Comparison of ENCODE assay signal across 25 mouse cellular contexts in genomic region chr9:80460420-80460819, GRCm38 (mm10). TPM values are rescaled to one million over a fixed set of nuclear protein-coding genes. Genes with fewer than 3 reads are reported as not detected.
DNase-seq lines count a peak whose midpoint lies in the region; TF ChIP-seq lines count a peak whose summit lies in the region.
"Had no signal": no experiment of that assay in that cellular context is flagged by ENCODE, and none has a peak within 500 bp of the region (broad histone marks: within the 10 kb centered on the region; RNA-seq: fewer than 3 reads in every experiment).

No protein-coding gene starts in this region.

- no peak for DNase-seq in thymus, adult 2 months
- no peak for DNase-seq in thymus, postnatal 10 days (ENCODE audit: low spot score in 2 of 2)
- DNase-seq in A20 (ENCODE audit: low read depth, low spot score), result peak; percentile 7
- DNase-seq in thymus, postnatal 25 days, result peak; percentile 2
- DNase-seq in adrenal gland, adult 8-10 months, result no peak
- no peak for DNase-seq in heart, adult 9 months (ENCODE audit: low spot score in 2 of 2)
- no peak for DNase-seq in heart, postnatal 4 days
- DNase-seq: adrenal gland, postnatal 10 days; adrenal gland, postnatal 25 days; cerebellum, adult 11-12 months; cerebellum, adult 8-10 months; cerebellum, adult 9-11 months; cerebellum, postnatal 25 days; forebrain, postnatal 0 days had no signal

- no peaks in the 10 kb centered on the region for H3K36me3 ChIP-seq in thymus, adult 2 months (ENCODE audit: control insufficient read depth, insufficient read depth, low read length)
- H3K36me3 ChIP-seq in myocyte (ENCODE audit: control insufficient read depth, insufficient read depth), result no peaks in the 10 kb centered on the region
- H3K36me3 ChIP-seq: embryonic facial prominence, embryonic 10.5 days; embryonic facial prominence, embryonic 12.5 days; forebrain, embryonic 15.5 days; G1E had no signal

- no peaks in the 10 kb centered on the region for H3K79me2 ChIP-seq in myocyte (ENCODE audit: control insufficient read depth, insufficient read depth)

- H3K4me1 ChIP-seq in thymus, adult 2 months (replicated peaks; ENCODE audit: control insufficient read depth, insufficient read depth, low read length), result peaks cover 12% of the 10 kb centered on the region
- H3K4me1 ChIP-seq: embryonic facial prominence, embryonic 10.5 days; embryonic facial prominence, embryonic 12.5 days; forebrain, embryonic 13.5 days; forebrain, embryonic 15.5 days had no signal

- H3ac ChIP-seq in myocyte (ENCODE audit: control insufficient read depth, insufficient read length), result no peak overlapping the region

- no peak overlapping the region for H3K4me3 ChIP-seq in thymus, adult 2 months (ENCODE audit: control insufficient read depth, insufficient read depth, low read length)
- H3K4me3 ChIP-seq in myocyte, result no peak overlapping the region
- H3K4me3 ChIP-seq: embryonic facial prominence, embryonic 10.5 days; embryonic facial prominence, embryonic 12.5 days; forebrain, embryonic 13.5 days; forebrain, embryonic 15.5 days had no signal

- 7% methylated on average over 4 of the region's 4 CpGs for WGBS in thymus, adult 2 months

- peak overlapping the region; percentile 72 for H3K27ac ChIP-seq in thymus, adult 2 months (ENCODE audit: control insufficient read depth, insufficient read depth, low read length)
- H3K27ac ChIP-seq: embryonic facial prominence, embryonic 10.5 days; embryonic facial prominence, embryonic 12.5 days; forebrain, embryonic 13.5 days; forebrain, embryonic 15.5 days had no signal

- H3K27me3 ChIP-seq in thymus, adult 2 months (ENCODE audit: control insufficient read depth, insufficient read depth, low read length), result no peaks in the 10 kb centered on the region
- H3K27me3 ChIP-seq in myocyte (ENCODE audit: control insufficient read depth, insufficient read depth, insufficient read length), result no peaks in the 10 kb centered on the region
- H3K27me3 ChIP-seq: embryonic facial prominence, embryonic 12.5 days; forebrain, embryonic 13.5 days; forebrain, embryonic 15.5 days had no signal

- no peak for TF ChIP-seq CTCF in thymus, adult 2 months (IDR thresholded peaks at IDR 0.05; ENCODE audit: borderline replicate concordance, control insufficient read depth, extremely low read depth, insufficient read depth, low read length, poor library complexity)

- peak overlapping the region; percentile 12 for H3K4me2 ChIP-seq in myocyte (ENCODE audit: low read depth)
- H3K4me2 ChIP-seq: embryonic facial prominence, embryonic 12.5 days; forebrain, embryonic 13.5 days; forebrain, embryonic 15.5 days had no signal

- no peak for TF ChIP-seq POLR2A in thymus, adult 2 months (IDR thresholded peaks at IDR 0.05; ENCODE audit: control insufficient read depth, extremely low read depth, insufficient read depth, low read length, poor library complexity)
- no peak for TF ChIP-seq POLR2A in myocyte (IDR thresholded peaks at IDR 0.05; ENCODE audit: insufficient read length, low read depth)

TF ChIP-seq in myocyte, 11 proteins besides CTCF, POLR2A, EP300 and RAD21:
- TF ChIP-seq MAX (IDR thresholded peaks at IDR 0.05; ENCODE audit: low read depth) (no peak), TCF3 (IDR thresholded peaks at IDR 0.05; ENCODE audit: insufficient read length, low read depth) (no peak), SRF (IDR thresholded peaks at IDR 0.05; ENCODE audit: control insufficient read depth, insufficient read length, low read depth) (no peak), TCF12 (IDR thresholded peaks at IDR 0.05; ENCODE audit: insufficient read depth, poor library complexity, severe bottlenecking) (no peak), MYOD1 (IDR thresholded peaks at IDR 0.05; ENCODE audit: control insufficient read depth in 1 of 3, insufficient read length in 2 of 3, low read depth in 2 of 3) (no peak), REST (IDR thresholded peaks at IDR 0.05; ENCODE audit: insufficient read depth, insufficient read length) (no peak), E2F4 (IDR thresholded peaks at IDR 0.05; ENCODE audit: insufficient read depth) (no peak), USF1 (IDR thresholded peaks at IDR 0.05; ENCODE audit: low read depth) (no peak)

RNA-seq across cellular contexts. Expression of gene Impg1, which starts 4.9 kb away (rescaled TPM):
- 0.05 and 0.11 TPM in 2 replicates for polyA plus RNA-seq in thymus, adult 2 months (2012; rRNA removed)
- polyA plus RNA-seq in myocyte (2012; fragmentation: generic; extraction: Trizol), result not detected
- not detected for total RNA-seq in adrenal gland, adult 8-10 months (2022)
- not detected for total RNA-seq in heart, postnatal 4 days (2021)
- total RNA-seq: adrenal gland, adult 18-20 months; adrenal gland, postnatal 10 days; adrenal gland, postnatal 25 days; forebrain, postnatal 0 days; G1E had no signal
- polyA plus RNA-seq: brain, embryonic 14.5 days; C2C12; embryonic facial prominence, embryonic 10.5 days; embryonic facial prominence, embryonic 12.5 days; forebrain, embryonic 11.5 days; forebrain, embryonic 13.5 days; forebrain, embryonic 15.5 days; forebrain, postnatal 0 days; G1E; Patski had no signal

Comparison
In these comparisons a context has a peak if more than half of its experiments do, and no peak if none do; other contexts are left out.
1. DNase-seq: peak in A20 (single experiment) and thymus, postnatal 25 days (single experiment); none in thymus, adult 2 months (single experiment), thymus, postnatal 10 days (0 of 2), adrenal gland, adult 8-10 months (single experiment), heart, adult 9 months (0 of 2) and heart, postnatal 4 days (single experiment).